Comparison of ENCODE assay signal across 9 mouse cellular contexts in the genomic region with DNA sequence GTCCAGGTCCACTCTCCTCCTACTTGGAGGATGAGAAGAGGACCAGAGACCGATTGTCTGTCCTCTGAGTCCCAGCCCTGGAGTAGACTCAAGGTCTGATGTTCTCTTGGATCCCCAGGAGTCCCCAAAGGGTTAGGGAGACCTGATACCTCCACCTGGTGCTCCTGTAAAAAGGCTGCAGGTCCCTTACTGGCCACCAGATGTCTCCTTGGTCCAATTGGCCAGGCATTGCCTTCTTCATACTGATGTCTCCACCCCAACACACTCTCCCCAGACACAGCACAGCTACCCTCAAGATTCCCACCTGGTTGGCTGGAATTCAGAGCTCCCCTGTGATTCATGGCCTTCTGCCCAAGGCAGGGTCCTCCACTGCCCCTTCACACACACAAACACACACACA. TPM values are rescaled to one million over a fixed set of nuclear protein-coding genes. Genes with fewer than 3 reads are reported as not detected.
A peak's percentile ranks its signal among the peaks of the same experiment; 100 is the strongest.
DNase-seq lines count a peak whose midpoint lies in the region; ATAC-seq and TF ChIP-seq lines count a peak whose summit lies in the region.
"Had no signal": no experiment of that assay in that cellular context is flagged by ENCODE, and none has a peak within 500 bp of the region (broad histone marks: within the 10 kb centered on the region; RNA-seq: fewer than 3 reads in every experiment).

No protein-coding gene starts in this region.

- 37% methylated on average over 1 of the region's 1 CpGs for WGBS in kidney, adult 2 months
- WGBS in kidney, embryonic 16.5 days: 71% methylated on average over 1 of the region's 1 CpGs
- 75% methylated on average over 1 of the region's 1 CpGs for WGBS in embryonic facial prominence, embryonic 14.5 days
- WGBS in liver, postnatal 0 days (ENCODE audit: insufficient replicate concordance): 56% methylated on average over 1 of the region's 1 CpGs
- WGBS in stomach, postnatal 0 days: 53% methylated on average over 1 of the region's 1 CpGs

- H3K9me3 ChIP-seq in kidney, embryonic 16.5 days (ENCODE audit: low read length): no peaks in the 10 kb centered on the region
- no peaks in the 10 kb centered on the region for H3K9me3 ChIP-seq in ES-Bruce4 (replicated peaks; ENCODE audit: control insufficient read depth, insufficient read depth, low read length, poor library complexity, severe bottlenecking)
- H3K9me3 ChIP-seq in embryonic facial prominence, embryonic 14.5 days (ENCODE audit: control insufficient read depth, low read length): no peaks in the 10 kb centered on the region
- H3K9me3 ChIP-seq in liver, postnatal 0 days (ENCODE audit: low read length): no peaks in the 10 kb centered on the region
- H3K9me3 ChIP-seq in stomach, postnatal 0 days (ENCODE audit: control insufficient read depth, low read length): no peaks in the 10 kb centered on the region
- H3K9me3 ChIP-seq: midbrain, embryonic 12.5 days had no signal

- no peak overlapping the region for H3K27ac ChIP-seq in kidney, adult 2 months (ENCODE audit: insufficient read depth, low read depth, low read length)
- no peak overlapping the region for H3K27ac ChIP-seq in kidney, embryonic 16.5 days (ENCODE audit: low read length)
- no peak overlapping the region for H3K27ac ChIP-seq in ES-Bruce4 (ENCODE audit: insufficient read depth, low read length)
- H3K27ac ChIP-seq in embryonic facial prominence, embryonic 14.5 days (replicated peaks; ENCODE audit: low read depth, low read length): no peak overlapping the region
- H3K27ac ChIP-seq in liver, postnatal 0 days (ENCODE audit: low read depth): no peak overlapping the region
- no peak overlapping the region for H3K27ac ChIP-seq in stomach, postnatal 0 days (replicated peaks)
- H3K27ac ChIP-seq: midbrain, embryonic 12.5 days had no signal

- H3K9ac ChIP-seq in kidney, embryonic 16.5 days (replicated peaks; ENCODE audit: low read length): no peak overlapping the region
- no peak overlapping the region for H3K9ac ChIP-seq in ES-Bruce4 (ENCODE audit: low read depth, poor library complexity, severe bottlenecking)
- no peak overlapping the region for H3K9ac ChIP-seq in embryonic facial prominence, embryonic 14.5 days (ENCODE audit: low read depth, low read length)
- no peak overlapping the region for H3K9ac ChIP-seq in liver, postnatal 0 days (replicated peaks)
- no peak overlapping the region for H3K9ac ChIP-seq in stomach, postnatal 0 days (ENCODE audit: low read length)
- H3K9ac ChIP-seq: midbrain, embryonic 12.5 days had no signal

- no peak overlapping the region for H3K4me3 ChIP-seq in kidney, adult 2 months (ENCODE audit: insufficient read depth, low read depth, low read length)
- H3K4me3 ChIP-seq in kidney, embryonic 16.5 days (ENCODE audit: low read length): no peak overlapping the region
- no peak overlapping the region for H3K4me3 ChIP-seq in ES-Bruce4 (ENCODE audit: low read depth, low read length)
- no peak overlapping the region for H3K4me3 ChIP-seq in embryonic facial prominence, embryonic 14.5 days (ENCODE audit: low read depth, low read length)
- no peak overlapping the region for H3K4me3 ChIP-seq in liver, postnatal 0 days (ENCODE audit: low read depth, low read length)
- no peak overlapping the region for H3K4me3 ChIP-seq in stomach, postnatal 0 days (ENCODE audit: low read depth, low read length)
- H3K4me3 ChIP-seq: midbrain, embryonic 12.5 days had no signal

- no peaks in the 10 kb centered on the region for H3K27me3 ChIP-seq in kidney, adult 2 months (replicated peaks; ENCODE audit: control insufficient read depth, insufficient read depth, low read length)
- peaks cover 31% of the 10 kb centered on the region for H3K27me3 ChIP-seq in kidney, embryonic 16.5 days (ENCODE audit: insufficient read depth, low read length)
- no peaks in the 10 kb centered on the region for H3K27me3 ChIP-seq in ES-Bruce4 (ENCODE audit: control insufficient read depth, insufficient read depth, low read length, poor library complexity, severe bottlenecking)
- peaks cover 20% of the 10 kb centered on the region for H3K27me3 ChIP-seq in embryonic facial prominence, embryonic 14.5 days (replicated peaks; ENCODE audit: control insufficient read depth, insufficient read depth, low read length)
- H3K27me3 ChIP-seq in liver, postnatal 0 days (ENCODE audit: insufficient read depth, low read length): peaks cover 13% of the 10 kb centered on the region
- H3K27me3 ChIP-seq in stomach, postnatal 0 days (ENCODE audit: control insufficient read depth, insufficient read depth, low read length): no peaks in the 10 kb centered on the region; the same call in 1 of the 2 replicates

- no peak for TF ChIP-seq EP300 in ES-Bruce4 (IDR thresholded peaks at IDR 0.05; ENCODE audit: insufficient read depth, low read depth, low read length)
- TF ChIP-seq EP300 in liver, postnatal 0 days (IDR thresholded peaks at IDR 0.05; ENCODE audit: low read depth): no peak
- no peak for TF ChIP-seq EP300 in stomach, postnatal 0 days (optimal IDR thresholded peaks at IDR 0.05)

- ATAC-seq in kidney, embryonic 16.5 days (ENCODE audit: low FRiP score, low TSS enrichment): no peak
- no peak for ATAC-seq in embryonic facial prominence, embryonic 14.5 days (ENCODE audit: low read depth)
- 0 out of 2 replicates have a peak, but pooled peaks have one; percentile 46 for ATAC-seq in liver, postnatal 0 days
- ATAC-seq in stomach, postnatal 0 days (ENCODE audit: low FRiP score, low TSS enrichment): no peak

- peak; percentile 69 for DNase-seq in kidney, adult 2 months
- peak; percentile 66 for DNase-seq in adrenal gland, adult 2 months
- peak; percentile 38 for DNase-seq in embryonic facial prominence, embryonic 14.5 days (ENCODE audit: low spot score)
- peak; percentile 70 for DNase-seq in liver, postnatal 0 days
- peak; percentile 66 for DNase-seq in stomach, postnatal 0 days (ENCODE audit: low spot score)
- no peak for DNase-seq in right cerebral cortex, postnatal 36 days (ENCODE audit: low spot score in 2 of 2)

- TF ChIP-seq POLR2A in kidney, adult 2 months (IDR thresholded peaks at IDR 0.05; ENCODE audit: low read depth, low read length): no peak
- TF ChIP-seq POLR2A in ES-Bruce4 (IDR thresholded peaks at IDR 0.05; ENCODE audit: insufficient read depth, low read length): no peak

- no peaks in the 10 kb centered on the region for H3K36me3 ChIP-seq in kidney, adult 2 months (ENCODE audit: control insufficient read depth, insufficient read depth, low read length)
- no peaks in the 10 kb centered on the region for H3K36me3 ChIP-seq in kidney, embryonic 16.5 days (ENCODE audit: insufficient read depth, low read length)
- no peaks in the 10 kb centered on the region for H3K36me3 ChIP-seq in ES-Bruce4 (ENCODE audit: control insufficient read depth, insufficient read depth, low read length, poor library complexity, severe bottlenecking)
- H3K36me3 ChIP-seq in embryonic facial prominence, embryonic 14.5 days (ENCODE audit: control insufficient read depth, insufficient read depth, low read length): no peaks in the 10 kb centered on the region
- no peaks in the 10 kb centered on the region for H3K36me3 ChIP-seq in liver, postnatal 0 days (replicated peaks; ENCODE audit: insufficient read depth, low read length)
- no peaks in the 10 kb centered on the region for H3K36me3 ChIP-seq in stomach, postnatal 0 days (ENCODE audit: control insufficient read depth, insufficient read depth, low read length)
- H3K36me3 ChIP-seq: midbrain, embryonic 12.5 days had no signal

- TF ChIP-seq CTCF in kidney, adult 2 months (conservative IDR thresholded peaks at IDR 0.05; ENCODE audit: insufficient read depth, insufficient read length, low read depth, low read length): peak; percentile 84
- peak; percentile 68 for TF ChIP-seq CTCF in ES-Bruce4 (IDR thresholded peaks at IDR 0.05; ENCODE audit: low read depth, low read length)
- TF ChIP-seq CTCF in liver, postnatal 0 days (IDR thresholded peaks at IDR 0.05; ENCODE audit: low read depth): peak; percentile 84
- TF ChIP-seq CTCF in stomach, postnatal 0 days (IDR thresholded peaks at IDR 0.05; ENCODE audit: low read depth): peak; percentile 83

- H3K4me1 ChIP-seq in kidney, adult 2 months (ENCODE audit: control insufficient read depth, insufficient read depth, low read length): no peaks in the 10 kb centered on the region
- peaks cover 12% of the 10 kb centered on the region; the same call in 1 of the 2 replicates for H3K4me1 ChIP-seq in kidney, embryonic 16.5 days (ENCODE audit: insufficient read depth, low read length)
- no peaks in the 10 kb centered on the region for H3K4me1 ChIP-seq in ES-Bruce4 (ENCODE audit: control insufficient read depth, insufficient read depth, low read length)
- 0 out of 2 replicates have a peak, but pooled peaks cover 4% of the 10 kb centered on the region for H3K4me1 ChIP-seq in embryonic facial prominence, embryonic 14.5 days (ENCODE audit: control insufficient read depth, insufficient read depth, low read length)
- H3K4me1 ChIP-seq in liver, postnatal 0 days (ENCODE audit: insufficient read depth): peaks cover 12% of the 10 kb centered on the region
- no peaks in the 10 kb centered on the region for H3K4me1 ChIP-seq in stomach, postnatal 0 days (replicated peaks; ENCODE audit: control insufficient read depth, insufficient read depth)

- no peak overlapping the region for H3K4me2 ChIP-seq in kidney, embryonic 16.5 days (replicated peaks; ENCODE audit: low read depth, low read length)
- H3K4me2 ChIP-seq in embryonic facial prominence, embryonic 14.5 days (ENCODE audit: low read depth, low read length): no peak overlapping the region
- H3K4me2 ChIP-seq in liver, postnatal 0 days (ENCODE audit: low read depth, low read length): no peak overlapping the region
- no peak overlapping the region for H3K4me2 ChIP-seq in stomach, postnatal 0 days (replicated peaks; ENCODE audit: low read depth)
- H3K4me2 ChIP-seq: midbrain, embryonic 12.5 days had no signal

RNA-seq across cellular contexts. Expression of gene Poll, which starts 22.8 kb away (rescaled TPM):
- polyA plus RNA-seq in kidney, adult 2 months (2012; rRNA removed): 12.6 and 13.3 TPM in 2 replicates
- polyA plus RNA-seq in kidney, embryonic 16.5 days (2015; fragmentation: Nextera tagmentation; extraction: Ambion mirVana): 20.4 and 21.9 TPM in 2 replicates
- polyA plus RNA-seq in ES-Bruce4 (2011; ENCODE audit: insufficient read depth, insufficient read length, low read depth, missing spikeins): 10.6 and 13.4 TPM in 2 replicates
- 10 to 100 TPM; 10.3 to 14.9 TPM for total RNA-seq in adrenal gland, adult 2 months (2021)
- polyA plus RNA-seq in adrenal gland, adult 2 months (2012; rRNA removed): 11.3 and 11.9 TPM in 2 replicates
- 11.1 and 12.2 TPM in 2 replicates for polyA plus RNA-seq in embryonic facial prominence, embryonic 14.5 days (2014; fragmentation: Nextera tagmentation; extraction: Ambion mirVana)
- polyA plus RNA-seq in liver, postnatal 0 days (2015; fragmentation: Nextera tagmentation; extraction: Ambion mirVana): 3.1 and 3.4 TPM in 2 replicates
- polyA plus RNA-seq in stomach, postnatal 0 days (2015; fragmentation: Nextera tagmentation; extraction: Ambion mirVana): 6.0 and 6.1 TPM in 2 replicates

RNA-seq across cellular contexts. Expression of gene Gm17018, which starts 22.9 kb away (rescaled TPM):
- polyA plus RNA-seq in kidney, adult 2 months (2012; rRNA removed): 10.9 and 16.3 TPM in 2 replicates
- 52.4 and 52.9 TPM in 2 replicates for polyA plus RNA-seq in kidney, embryonic 16.5 days (2015; fragmentation: Nextera tagmentation; extraction: Ambion mirVana)
- polyA plus RNA-seq in ES-Bruce4 (2011; ENCODE audit: insufficient read depth, insufficient read length, low read depth, missing spikeins): 21.1 and 22.4 TPM in 2 replicates
- total RNA-seq in adrenal gland, adult 2 months (2021): 10 to 100 TPM; 29.0 to 38.0 TPM
- 0.98 and 2.1 TPM in 2 replicates for polyA plus RNA-seq in adrenal gland, adult 2 months (2012; rRNA removed)
- polyA plus RNA-seq in embryonic facial prominence, embryonic 14.5 days (2014; fragmentation: Nextera tagmentation; extraction: Ambion mirVana): 40.9 and 44.8 TPM in 2 replicates
- polyA plus RNA-seq in liver, postnatal 0 days (2015; fragmentation: Nextera tagmentation; extraction: Ambion mirVana): 12.8 and 13.1 TPM in 2 replicates
- 28.8 and 30.4 TPM in 2 replicates for polyA plus RNA-seq in stomach, postnatal 0 days (2015; fragmentation: Nextera tagmentation; extraction: Ambion mirVana)

Comparison
In these comparisons a context has a peak if more than half of its experiments do, and no peak if none do; other contexts are left out.
1. DNase-seq: peak in kidney, adult 2 months (single experiment), adrenal gland, adult 2 months (single experiment), embryonic facial prominence, embryonic 14.5 days (single experiment), liver, postnatal 0 days (single experiment) and stomach, postnatal 0 days (single experiment); none in right cerebral cortex, postnatal 36 days (0 of 2).
2. Peak in every context shown above with its lines, with median percentiles within 50 percentile points of each other: CTCF ChIP-seq.